Mouse (Mus musculus) subcutaneous adipose tissue, adult 2 months (tissue): ENCODE data around the gene Ccdc83. TPM values are rescaled to one million over a fixed set of nuclear protein-coding genes. Genes with fewer than 3 reads are reported as not detected.

Source experiments
- polyA plus RNA-seq: library from polyadenylated mRNA; depleted of rRNA; stranded (reverse); fragments of >200 nt; gene quantifications from 2 replicates; pipeline ENCODE4 v1.2.3, GENCODE M21; 2012; ENCODE audit warnings: low replicate concordance; rRNA removed

Ccdc83 gene
- not detected in 2 replicates for polyA plus RNA-seq

DNA sequence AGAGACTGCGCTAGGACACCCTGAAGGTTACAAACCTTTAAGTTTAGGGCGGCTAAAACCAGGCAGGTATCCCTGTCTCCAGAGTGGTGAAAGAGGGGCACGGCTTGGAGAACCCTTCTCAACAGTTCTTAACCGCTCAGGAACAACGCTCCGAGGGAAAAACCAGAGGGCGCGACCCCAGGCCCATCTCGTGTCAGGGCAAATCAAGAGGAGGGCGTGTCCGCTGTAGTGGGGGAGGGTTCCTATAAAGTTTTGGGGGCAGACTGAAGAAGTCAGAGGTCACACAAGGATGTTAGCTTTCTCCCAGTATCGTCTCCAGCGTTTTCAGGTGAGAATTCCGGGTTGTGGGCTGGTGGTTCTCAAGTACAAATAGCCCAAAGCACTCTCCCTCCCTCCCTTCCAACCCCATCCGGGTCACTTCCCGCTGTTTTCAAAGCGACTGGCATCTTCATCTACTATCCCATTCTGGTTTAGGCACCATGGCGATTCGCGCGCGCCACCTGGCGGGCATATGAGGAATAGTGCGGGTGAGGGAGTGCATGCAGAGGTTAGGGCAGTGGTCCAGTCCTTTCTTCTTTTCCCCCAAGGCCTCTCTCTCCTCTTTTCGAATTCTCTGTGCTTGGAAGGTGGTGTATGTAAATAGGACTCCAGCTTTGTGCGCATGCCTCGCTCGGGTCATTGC, at the start of gene Ccdc83:
Ccdc83 (minus strand) TSS at position 489 of the 682 bp plus-strand sequence.

DNA sequence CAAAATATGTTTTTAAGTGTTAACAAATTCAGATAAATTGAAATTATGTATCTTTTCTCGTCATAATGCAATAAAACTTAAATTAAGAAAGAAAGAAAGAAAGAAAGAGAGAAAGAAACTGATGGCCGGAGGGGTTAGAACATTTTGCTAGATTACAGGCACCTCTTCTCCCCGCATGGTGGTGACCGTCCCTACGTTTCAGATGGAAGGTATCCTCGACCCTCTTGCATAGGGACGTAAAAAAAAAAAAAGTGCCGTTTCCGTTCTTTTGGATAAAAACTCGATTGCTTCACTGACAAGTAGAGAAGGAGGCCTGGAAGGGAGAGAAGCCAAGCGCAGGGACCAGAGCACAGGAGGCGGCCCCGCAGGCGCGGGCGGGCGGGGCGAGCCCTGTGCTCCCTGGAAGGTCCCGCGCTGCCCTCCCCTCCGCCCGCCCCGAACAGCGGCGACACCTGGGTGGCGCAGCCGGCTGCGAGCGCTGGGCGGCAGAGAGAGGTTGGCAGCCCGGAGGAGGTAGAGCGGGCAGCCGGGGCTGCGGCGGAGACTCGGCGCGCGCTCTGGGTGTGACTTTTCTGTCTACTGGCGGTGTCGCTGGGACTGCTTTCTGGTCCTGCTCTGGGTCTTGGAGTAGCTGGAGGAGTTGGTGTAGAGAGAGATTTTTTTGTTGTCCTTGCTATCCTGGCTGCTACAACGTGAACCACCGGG, 36.5 kb upstream of the Ccdc83 start, which contains the start of gene Sytl2:
Sytl2 (plus strand) TSS at position 311 of the 705 bp plus-strand sequence.

Other genes with a start within 250 kb of the Ccdc83 start
- gene Picalm, start 135.6 kb downstream of the Ccdc83 start, polyA plus RNA-seq, result 88.0 and 88.1 TPM in 2 replicates
- gene Sytl2, start 36.5 kb upstream of the Ccdc83 start, polyA plus RNA-seq, result 3.1 and 5.7 TPM in 2 replicates
- 0.30 and 0.40 TPM in 2 replicates for gene Ccdc89, start 160.8 kb upstream of the Ccdc83 start, polyA plus RNA-seq
- gene Crebzf, start 177.0 kb upstream of the Ccdc83 start, polyA plus RNA-seq, result 23.4 and 52.3 TPM in 2 replicates
- gene Tmem126a, start 191.5 kb upstream of the Ccdc83 start, polyA plus RNA-seq, result 35.5 and 54.3 TPM in 2 replicates
- gene Tmem126b, start 210.2 kb upstream of the Ccdc83 start, polyA plus RNA-seq, result 12.2 and 18.8 TPM in 2 replicates
- 0.21 and 1.2 TPM in 2 replicates for gene Dlg2, start 210.9 kb upstream of the Ccdc83 start, polyA plus RNA-seq